Mouse (Mus musculus) MEL-GATA-1-ER (cell line): ENCODE results near the gene Olfr167.
"Not testable (repeated sequence)": the region's sequence is repeated elsewhere in the genome, so short reads cannot be mapped to it uniquely, and the experiment has no call there.

Source experiments
- DNase-seq: peaks from one replicate; pipeline ENCODE4 v3.0.0-alpha.2; 2012; ENCODE audit warnings: low read depth; ENCODE audit errors: extremely low read depth

The Olfr167 gene

GRCm38 (mm10) chr16:19522166-19522565 lies at the start of gene Olfr167:
Gene Olfr167 (minus strand): TSS chr16:19522266.
- no peak for DNase-seq

GRCm38 (mm10) chr16:19571709-19572108 lies 49.6 kb upstream of the Olfr167 start, which contains the start of gene Olfr169:
Gene Olfr169 (minus strand): TSS chr16:19571809.
- DNase-seq, result not testable (repeated sequence)

GRCm38 (mm10) chr16:19553429-19553828 lies 31.4 kb upstream of the Olfr167 start:
- DNase-seq, result not testable (repeated sequence)

GRCm38 (mm10) chr16:19552246-19552645 lies 30.2 kb upstream of the Olfr167 start:
- DNase-seq, result not testable (repeated sequence)

- DNase-seq, result no peak
Observed at GRCm38 (mm10) chr16:19535455-19535854, 13.4 kb upstream of the Olfr167 start, which contains the start of gene Olfr168. Gene Olfr168 (minus strand): TSS chr16:19535555.

GRCm38 (mm10) chr16:19483394-19483793 lies 38.7 kb downstream of the Olfr167 start, which contains the start of gene Olfr166:
Gene Olfr166 (plus strand): TSS chr16:19483694.
- no peak for DNase-seq

- DNase-seq, result no peak
Observed at GRCm38 (mm10) chr16:19464365-19464764, 57.7 kb downstream of the Olfr167 start.
